Mouse (Mus musculus) cerebellum, adult 2 months (tissue): Measurements from ENCODE around the gene Wbp2.

Source experiments
- CTCF ChIP-seq: fragments of 200-500 bp; IDR thresholded peaks from 2 replicates; pipeline ENCODE4 v1.5.1; 2011; ENCODE audit warnings: low read depth, mild to moderate bottlenecking, control low read depth, low read length, moderate library complexity, borderline replicate concordance; ENCODE audit not compliant: insufficient read depth
- POLR2A ChIP-seq: fragments of 200-500 bp; IDR thresholded peaks from 2 replicates; pipeline ENCODE4 v1.6.1; 2011; ENCODE audit warnings: low read length, control low read depth, borderline replicate concordance; ENCODE audit not compliant: insufficient read depth

GRCm38 (mm10) chr11:116102472-116102871 is 15.7 kb upstream of the Wbp2 start:
- TF ChIP-seq CTCF = no peak
- no peak for TF ChIP-seq POLR2A
